Mouse (Mus musculus) midbrain, embryonic 12.5 days (tissue): ENCODE data around the gene Srrt. TPM values are rescaled to one million over a fixed set of nuclear protein-coding genes. Genes with fewer than 3 reads are reported as not detected.

Experiments used
- ATAC-seq: fragments of 200-750 bp; cut with Nextera tagmentation; 2 replicates; pipeline ENCODE4 v1.8.0; 2017; ENCODE audit warnings: low read depth, moderate TSS enrichment, moderate library complexity; ENCODE audit not compliant: low FRiP score
- H3K27ac ChIP-seq: fragments of 300-500 bp; sonication (generic); replicated peaks from 2 replicates; pipeline ENCODE4 v1.5.1; 2016; ENCODE audit warnings: mild to moderate bottlenecking
- H3K27me3 ChIP-seq: fragments of 300-500 bp; sonication (generic); 2 replicates; pipeline ENCODE4 v1.6.1; 2016; ENCODE audit warnings: mild to moderate bottlenecking
- H3K36me3 ChIP-seq: fragments of 300-500 bp; sonication (generic); 2 replicates; pipeline ENCODE4 v1.6.1; 2016
- H3K4me1 ChIP-seq: fragments of 300-500 bp; sonication (generic); 2 replicates; pipeline ENCODE4 v1.6.1; 2016
- H3K4me2 ChIP-seq: fragments of 300-500 bp; sonication (generic); replicated peaks from 2 replicates; pipeline ENCODE4 v1.6.1; 2016; ENCODE audit warnings: mild to moderate bottlenecking, moderate library complexity
- H3K4me3 ChIP-seq: fragments of 300-500 bp; sonication (generic); 2 replicates; pipeline ENCODE4 v1.5.1; 2016; ENCODE audit warnings: mild to moderate bottlenecking
- H3K9ac ChIP-seq: fragments of 300-500 bp; sonication (generic); replicated peaks from 2 replicates; pipeline ENCODE4 v1.6.1; 2016; ENCODE audit warnings: mild to moderate bottlenecking, moderate library complexity
- H3K9me3 ChIP-seq: fragments of 300-500 bp; sonication (generic); 2 replicates; pipeline ENCODE4 v1.6.1; 2016; ENCODE audit warnings: mild to moderate bottlenecking
- WGBS: fragments of 180-500 bp; shearing (Covaris S2); methylation state at CpG from one replicate; pipeline ENCODE4 v1.1.7; 2016; 5-methylcytosine and 5-hydroxymethylcytosine counted together
- microRNA-seq: library from miRNA; unstranded; fragments of <30 nt; microRNA quantifications from one replicate; pipeline ENCODE4, GENCODE M21; 2017
- polyA plus RNA-seq: library from polyadenylated mRNA; unstranded; fragments of >200 nt; fragmentation: Nextera tagmentation; extraction: Ambion mirVana; gene quantifications from 2 replicates; pipeline ENCODE4 v1.2.1, GENCODE M21; 2016

The Srrt gene
- polyA plus RNA-seq, 1 experiment from 2014 or later = 180 TPM

DNA sequence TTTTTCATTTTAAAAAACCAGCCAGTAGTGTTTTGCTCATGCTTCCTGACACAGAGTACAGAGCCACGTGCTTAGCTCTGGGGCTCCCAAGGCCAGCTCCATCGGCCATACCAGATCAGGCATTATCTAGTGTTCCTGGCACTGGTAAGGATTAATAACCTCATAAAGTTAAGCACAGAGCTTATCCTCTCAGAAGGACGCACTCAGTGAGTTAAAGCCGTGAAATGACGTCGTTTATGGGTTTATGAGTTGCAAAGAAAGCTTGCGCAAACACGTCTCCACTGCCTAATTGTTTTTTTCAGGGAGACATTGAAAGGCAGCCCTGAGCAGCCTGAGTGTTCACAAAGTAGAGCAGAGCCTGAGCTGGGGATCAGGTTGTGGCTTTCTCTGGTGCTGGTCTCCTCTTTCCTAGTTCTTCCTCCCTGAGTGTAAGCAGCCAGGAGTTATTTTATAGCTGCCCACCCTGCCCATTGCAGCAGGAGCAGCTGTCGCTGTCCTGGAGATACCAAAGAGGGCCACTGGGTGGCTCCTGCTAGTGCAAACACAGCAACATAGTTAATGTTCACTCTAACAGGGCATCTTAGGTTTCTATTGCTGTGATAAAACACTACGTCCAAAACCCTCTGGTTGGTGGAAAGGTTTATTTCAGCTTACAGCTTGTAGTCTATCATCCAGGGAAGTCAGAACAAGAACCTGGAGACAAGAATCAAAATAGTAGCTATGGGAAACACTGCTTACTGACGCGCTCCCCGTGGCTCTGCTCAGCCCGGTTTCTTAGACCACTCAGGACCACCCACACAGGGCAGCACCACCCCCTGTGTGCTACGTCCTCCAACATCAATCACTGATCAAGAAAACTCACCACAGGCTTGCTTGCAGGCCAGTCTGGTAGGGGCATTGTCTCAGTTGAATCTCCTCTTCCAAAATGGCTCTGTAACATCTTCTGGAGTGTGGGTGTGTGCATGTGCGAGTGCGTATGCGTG lies 29.8 kb downstream of the Srrt start:
- H3K9ac ChIP-seq = no peak overlapping the region
- H3K27ac ChIP-seq = no peak overlapping the region
- H3K4me3 ChIP-seq = no peak overlapping the region
- no peaks in the 10 kb centered on the region for H3K36me3 ChIP-seq
- ATAC-seq = no peak
- 57% methylated on average over 18 of the region's 18 CpGs for WGBS
- H3K4me1 ChIP-seq = no peaks in the 10 kb centered on the region
- no peak overlapping the region for H3K4me2 ChIP-seq
- no peaks in the 10 kb centered on the region for H3K9me3 ChIP-seq
- no peaks in the 10 kb centered on the region for H3K27me3 ChIP-seq

DNA sequence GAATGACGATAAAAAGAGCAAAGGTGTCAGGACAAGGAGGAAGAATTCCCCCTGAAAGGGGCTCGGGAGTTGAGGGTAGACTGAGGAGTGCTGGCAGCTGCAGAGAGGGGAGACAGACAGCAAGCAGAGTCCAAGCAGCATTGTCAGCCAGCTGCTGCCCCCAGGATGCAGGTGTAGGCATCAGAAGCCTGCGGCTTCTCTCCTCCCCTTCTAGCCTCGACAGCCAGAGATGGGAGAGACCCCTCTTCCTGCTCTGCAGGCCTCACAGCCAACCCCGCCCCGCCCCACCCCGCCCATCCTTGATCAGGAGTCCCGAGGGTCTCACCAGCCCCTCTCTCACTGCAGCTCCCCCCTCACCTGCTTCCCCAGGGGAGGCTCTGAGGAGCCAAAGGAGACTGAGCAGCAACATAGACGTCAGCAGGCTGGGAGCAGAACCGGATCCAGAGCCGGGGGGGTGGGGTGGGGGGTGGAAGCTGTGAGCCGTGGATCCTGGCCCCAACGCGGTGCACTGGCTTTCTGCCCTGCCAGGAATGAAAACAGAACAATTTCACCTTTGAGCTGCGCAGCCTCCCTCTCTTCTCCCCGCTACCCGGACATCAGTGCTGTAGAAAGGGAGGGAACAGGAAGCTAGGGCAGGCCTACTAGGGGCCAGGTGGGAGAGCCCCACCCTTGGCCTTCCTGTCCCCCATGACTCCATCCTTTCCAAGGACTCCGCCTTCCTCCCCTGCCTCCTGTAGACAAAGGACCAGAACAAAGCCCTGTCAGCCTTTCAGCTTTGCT lies 39.2 kb downstream of the Srrt start:
- ATAC-seq = no peak
- no peaks in the 10 kb centered on the region for H3K36me3 ChIP-seq
- H3K4me3 ChIP-seq = no peak overlapping the region

DNA sequence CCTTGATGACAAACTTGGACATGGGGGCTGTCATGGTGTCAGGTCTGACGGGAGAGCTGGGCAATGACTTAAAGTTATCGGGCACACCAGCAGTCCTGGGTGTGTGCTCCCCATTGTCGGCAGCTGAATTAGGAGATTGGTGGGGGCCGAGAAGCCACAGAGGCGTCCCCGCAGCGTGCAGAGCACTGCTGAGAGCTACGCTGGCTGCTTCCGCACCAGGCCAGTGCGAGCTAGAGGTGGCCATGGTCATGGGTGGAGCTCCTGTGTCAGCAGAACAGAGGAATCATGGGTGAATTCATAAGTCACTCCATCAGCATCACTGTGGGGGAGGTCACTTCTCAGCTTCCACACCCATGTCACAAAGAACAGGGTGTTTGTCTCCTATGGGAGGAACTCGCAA lies 42.7 kb downstream of the Srrt start:
- H3K36me3 ChIP-seq = no peaks in the 10 kb centered on the region
- no peak overlapping the region for H3K4me2 ChIP-seq
- H3K27ac ChIP-seq = no peak overlapping the region
- ATAC-seq = no peak
- no peaks in the 10 kb centered on the region for H3K9me3 ChIP-seq
- no peaks in the 10 kb centered on the region for H3K27me3 ChIP-seq
- no peak overlapping the region for H3K9ac ChIP-seq
- peaks cover 8% of the 10 kb centered on the region for H3K4me1 ChIP-seq
- no peak overlapping the region for H3K4me3 ChIP-seq
- 91% methylated on average over 11 of the region's 11 CpGs for WGBS

More for the DNA sequence above, 39.2 kb downstream of the Srrt start:
- Histone ChIP-seq H3K4me2 (peak overlapping the region; percentile 26), H3K27me3 (no peaks in the 10 kb centered on the region), H3K9ac (no peak overlapping the region), H3K4me1 (peaks cover 8% of the 10 kb centered on the region), H3K9me3 (no peaks in the 10 kb centered on the region), H3K27ac (no peak overlapping the region)
- 40% methylated on average over 14 of the region's 18 CpGs for WGBS

DNA sequence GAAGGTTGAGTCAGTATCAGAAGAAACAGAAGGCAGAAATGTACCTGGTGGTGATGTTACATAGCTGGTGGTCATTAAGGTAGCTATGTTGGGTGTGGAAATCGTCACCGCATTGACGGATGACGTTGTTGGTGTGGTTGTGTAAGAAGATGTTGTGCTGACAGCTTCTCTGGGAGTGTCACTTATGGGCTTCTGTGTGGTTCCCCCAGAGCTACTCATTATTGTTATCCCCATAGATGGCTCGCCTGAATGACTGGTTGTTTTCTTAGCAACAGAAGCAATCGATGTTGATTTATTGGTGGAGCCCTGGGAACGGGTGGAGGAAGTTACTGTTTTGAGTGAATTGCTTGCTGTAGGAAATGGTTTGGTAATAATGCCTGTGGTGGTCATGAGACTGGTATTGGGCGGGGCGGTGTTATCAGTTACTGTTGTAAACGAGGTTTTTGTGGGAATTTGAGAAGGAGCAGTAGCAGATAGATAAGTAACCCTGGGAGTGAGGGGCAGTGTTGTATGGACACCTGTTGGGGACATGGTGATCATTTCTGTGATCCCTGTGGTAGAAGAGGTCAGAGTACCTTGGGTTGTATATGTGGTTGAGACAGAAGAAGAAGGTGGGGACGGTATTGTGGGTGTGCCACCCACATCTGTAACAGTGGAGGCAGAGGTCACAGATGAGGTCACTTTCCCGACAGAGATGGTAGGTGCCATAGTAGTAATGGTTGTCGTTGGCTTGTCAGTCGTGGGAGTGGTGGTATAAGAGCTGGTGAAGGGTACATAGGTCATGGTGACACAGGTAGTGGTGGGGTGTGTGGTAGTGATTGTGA lies 43.4 kb downstream of the Srrt start:
- H3K9me3 ChIP-seq = no peaks in the 10 kb centered on the region
- H3K9ac ChIP-seq = no peak overlapping the region
- H3K27me3 ChIP-seq = no peaks in the 10 kb centered on the region
- H3K4me2 ChIP-seq = no peak overlapping the region
- H3K27ac ChIP-seq = no peak overlapping the region
- H3K4me3 ChIP-seq = no peak overlapping the region
- WGBS = 90% methylated on average over 14 of the region's 14 CpGs
- H3K36me3 ChIP-seq = no peaks in the 10 kb centered on the region
- no peak for ATAC-seq
- H3K4me1 ChIP-seq = peaks cover 8% of the 10 kb centered on the region

Small RNA genes lying within 50 kb of the gene (microRNA-seq; reads per million reads assigned to microRNA genes)
- gene Mir7036 = 1.6 reads per million
- not detected for gene Mir8116

Other genes with a start within 250 kb of the Srrt start
- 0.23 TPM in 1 of 2 replicates, not detected in the other for gene Serpine1, start 235.4 kb downstream of the Srrt start, polyA plus RNA-seq
- gene Trim56, start 191.5 kb downstream of the Srrt start, polyA plus RNA-seq = 5.3 and 5.5 TPM in 2 replicates
- gene Muc3, start 158.4 kb downstream of the Srrt start, polyA plus RNA-seq = not detected in 2 replicates
- gene Muc3a, start 95.3 kb downstream of the Srrt start, polyA plus RNA-seq = 0.09 TPM in 1 of 2 replicates, not detected in the other
- 5.0 and 5.3 TPM in 2 replicates for gene Ache, start 20.2 kb downstream of the Srrt start, polyA plus RNA-seq
- gene Ufsp1, start 13.0 kb downstream of the Srrt start, polyA plus RNA-seq = 7.9 and 8.0 TPM in 2 replicates
- 34.9 and 43.3 TPM in 2 replicates for gene Trip6, start 6.7 kb upstream of the Srrt start, polyA plus RNA-seq
- 22.7 and 22.9 TPM in 2 replicates for gene Slc12a9, start 25.9 kb upstream of the Srrt start, polyA plus RNA-seq
- gene Ephb4, start 42.4 kb upstream of the Srrt start, polyA plus RNA-seq = 27.0 and 28.9 TPM in 2 replicates
- 0.03 TPM in 1 of 2 replicates, not detected in the other for gene Zan, start 169.4 kb upstream of the Srrt start, polyA plus RNA-seq
- 58.0 and 58.1 TPM in 2 replicates for gene Pop7, start 194.8 kb upstream of the Srrt start, polyA plus RNA-seq
- 20.5 and 21.1 TPM in 2 replicates for gene Gigyf1, start 210.9 kb upstream of the Srrt start, polyA plus RNA-seq
- gene Epo, start 225.6 kb upstream of the Srrt start, polyA plus RNA-seq = 0.34 TPM in 1 of 2 replicates, not detected in the other
- gene Gnb2, start 225.8 kb upstream of the Srrt start, polyA plus RNA-seq = 464 and 467 TPM in 2 replicates
- 89.4 and 93.1 TPM in 2 replicates for gene Actl6b, start 245.8 kb upstream of the Srrt start, polyA plus RNA-seq